Mouse (Mus musculus) CH12.LX (cell line): ENCODE measurements around the gene Stard7. TPM values are rescaled to one million over a fixed set of nuclear protein-coding genes. Genes with fewer than 3 reads are reported as not detected.
A peak's percentile ranks its signal among the peaks of the same experiment; 100 is the strongest.
"Not testable (repeated sequence)": the region's sequence is repeated elsewhere in the genome, so short reads cannot be mapped to it uniquely, and the experiment has no call there.

Experiments used
- DNase-seq: peaks from one replicate; pipeline ENCODE4 v3.0.0-alpha.2; 2013; ENCODE audit errors: extremely low read depth
- H3K27ac ChIP-seq: 2 replicates; pipeline ENCODE4 v1.5.1; 2012; ENCODE audit warnings: low read depth, mild to moderate bottlenecking, control low read depth, moderate library complexity; ENCODE audit not compliant: insufficient read depth
- H3K27me3 ChIP-seq: replicated peaks from 2 replicates; pipeline ENCODE3; 2012; ENCODE audit warnings: inconsistent platforms
- H3K36me3 ChIP-seq, 2 experiments: replicated peaks in 1 of 2; 2 replicates each; pipeline versions ENCODE3 to v1.6.1; 2012; ENCODE audit warnings: inconsistent platforms in 1 of 2, low read length in 1 of 2, mild to moderate bottlenecking in 1 of 2, mixed read lengths in 1 of 2, moderate library complexity in 1 of 2; ENCODE audit not compliant: control insufficient read depth in 1 of 2, insufficient read depth in 1 of 2
- H3K4me1 ChIP-seq, 2 experiments: 2 replicates each; pipeline ENCODE4 v1.6.1; 2012; ENCODE audit warnings: inconsistent platforms in 1 of 2, moderate library complexity in 1 of 2; ENCODE audit not compliant: insufficient read depth in 2 of 2, control insufficient read depth in 1 of 2
- H3K4me2 ChIP-seq: 2 replicates; pipeline ENCODE4 v1.6.1; 2012; ENCODE audit warnings: low read depth, mild to moderate bottlenecking, control low read depth; ENCODE audit not compliant: poor library complexity, insufficient read depth, severe bottlenecking
- H3K4me3 ChIP-seq, 3 experiments: fragments of 150-350 bp in 1 of 3; sonication (generic) in 1 of 3; replicated peaks in 1 of 3; 2 replicates each; pipeline versions ENCODE3 to v1.5.1; 2011 to 2012; ENCODE audit warnings: low read depth in 2 of 3, low read length in 2 of 3, mild to moderate bottlenecking in 2 of 3, moderate library complexity in 2 of 3, control low read depth in 1 of 3, improper control_type of control experiment in 1 of 3, inconsistent platforms in 1 of 3, mixed read lengths in 1 of 3; ENCODE audit not compliant: poor library complexity in 1 of 3
- H3K79me2 ChIP-seq: replicated peaks from 2 replicates; pipeline ENCODE4 v1.6.1; 2012; ENCODE audit warnings: mild to moderate bottlenecking, moderate library complexity; ENCODE audit not compliant: control insufficient read depth, poor library complexity, insufficient read depth, severe bottlenecking; ENCODE audit errors: extremely low read depth
- H3K9ac ChIP-seq: 2 replicates; pipeline ENCODE4 v1.6.1; 2012; ENCODE audit warnings: low read depth, mild to moderate bottlenecking, control low read depth, moderate library complexity; ENCODE audit not compliant: insufficient read depth
- H3K9me3 ChIP-seq: replicated peaks from 2 replicates; pipeline ENCODE3; 2012; ENCODE audit warnings: low read length, inconsistent platforms, mixed read lengths
- BHLHE40 ChIP-seq: IDR thresholded peaks from 2 replicates; pipeline ENCODE4 v1.6.1; 2011; ENCODE audit warnings: mild to moderate bottlenecking, low read depth, low read length, improper control_type of control experiment
- CHD1 ChIP-seq: IDR thresholded peaks from 2 replicates; pipeline ENCODE4 v1.6.1; 2012; ENCODE audit warnings: low read depth, low read length, improper control_type of control experiment, inconsistent platforms
- ELF1 ChIP-seq: IDR thresholded peaks from 2 replicates; pipeline ENCODE4 v1.6.1; 2014; ENCODE audit warnings: low read depth, mild to moderate bottlenecking, inconsistent platforms, low read length, improper control_type of control experiment
- EP300 ChIP-seq: IDR thresholded peaks from 2 replicates; pipeline ENCODE4 v1.6.1; 2011; ENCODE audit warnings: low read length, improper control_type of control experiment
- HCFC1 ChIP-seq: IDR thresholded peaks from 2 replicates; pipeline ENCODE4 v1.6.1; 2012; ENCODE audit warnings: low read depth, mild to moderate bottlenecking, inconsistent platforms, low read length, improper control_type of control experiment
- IRF4 ChIP-seq: IDR thresholded peaks from 2 replicates; pipeline ENCODE4 v1.6.1; 2014; ENCODE audit warnings: low read depth, mild to moderate bottlenecking, inconsistent platforms, low read length, improper control_type of control experiment
- JUN ChIP-seq: IDR thresholded peaks from 2 replicates; pipeline ENCODE4 v1.6.1; 2011; ENCODE audit warnings: low read depth, mild to moderate bottlenecking, low read length, improper control_type of control experiment, moderate library complexity; ENCODE audit not compliant: insufficient read depth
- KAT2A ChIP-seq: IDR thresholded peaks from 2 replicates; pipeline ENCODE4 v1.6.1; 2012; ENCODE audit warnings: low read length, improper control_type of control experiment, inconsistent platforms; ENCODE audit not compliant: insufficient replicate concordance
- MAFK ChIP-seq: IDR thresholded peaks from 2 replicates; pipeline ENCODE4 v1.6.1; 2011; ENCODE audit warnings: low read length, improper control_type of control experiment; ENCODE audit not compliant: insufficient replicate concordance
- MAX ChIP-seq: IDR thresholded peaks from 2 replicates; pipeline ENCODE4 v1.6.1; 2011; ENCODE audit warnings: low read length, improper control_type of control experiment
- MAZ ChIP-seq: IDR thresholded peaks from 2 replicates; pipeline ENCODE4 v1.6.1; 2012; ENCODE audit warnings: low read depth, mild to moderate bottlenecking, inconsistent platforms, low read length, improper control_type of control experiment, moderate library complexity
- MEF2A ChIP-seq: IDR thresholded peaks from 2 replicates; pipeline ENCODE4 v1.6.1; 2014; ENCODE audit warnings: low read depth, mild to moderate bottlenecking, inconsistent platforms, low read length, improper control_type of control experiment, borderline replicate concordance
- MXI1 ChIP-seq: IDR thresholded peaks from 2 replicates; pipeline ENCODE4 v1.6.1; 2011; ENCODE audit warnings: mild to moderate bottlenecking, low read depth, low read length, improper control_type of control experiment
- NRF1 ChIP-seq: IDR thresholded peaks from 2 replicates; pipeline ENCODE4 v1.6.1; 2014; ENCODE audit warnings: low read depth, mild to moderate bottlenecking, inconsistent platforms, low read length, improper control_type of control experiment, moderate library complexity
- POLR2A ChIP-seq: IDR thresholded peaks from 2 replicates; pipeline ENCODE4 v1.6.1; 2011; ENCODE audit warnings: low read depth, mild to moderate bottlenecking, improper control_type of control experiment, low read length
- POLR2AphosphoS2 ChIP-seq: IDR thresholded peaks from 2 replicates; pipeline ENCODE4 v1.6.1; 2011; ENCODE audit warnings: low read depth, low read length, improper control_type of control experiment
- SIN3A ChIP-seq: IDR thresholded peaks from 2 replicates; pipeline ENCODE4 v1.6.1; 2012; ENCODE audit warnings: low read length, improper control_type of control experiment, inconsistent platforms
- SMC3 ChIP-seq: IDR thresholded peaks from 2 replicates; pipeline ENCODE4 v1.6.1; 2011; ENCODE audit warnings: low read depth, low read length, improper control_type of control experiment
- TBP ChIP-seq: conservative IDR thresholded peaks from 2 replicates; pipeline ENCODE4 v1.6.1; 2011; ENCODE audit warnings: low read depth, low read length, improper control_type of control experiment
- UBTF ChIP-seq: IDR thresholded peaks from 2 replicates; pipeline ENCODE4 v1.6.1; 2012; ENCODE audit warnings: low read depth, mild to moderate bottlenecking, inconsistent platforms, low read length, improper control_type of control experiment, moderate library complexity
- USF2 ChIP-seq: conservative IDR thresholded peaks from 2 replicates; pipeline ENCODE4 v1.6.1; 2011; ENCODE audit warnings: low read depth, low read length, improper control_type of control experiment
- ZC3H11A ChIP-seq: IDR thresholded peaks from 2 replicates; pipeline ENCODE4 v1.6.1; 2012; ENCODE audit warnings: low read depth, mild to moderate bottlenecking, inconsistent platforms, low read length, improper control_type of control experiment
- ZKSCAN1 ChIP-seq: IDR thresholded peaks from 2 replicates; pipeline ENCODE4 v1.6.1; 2012; ENCODE audit warnings: low read depth, inconsistent platforms, low read length, improper control_type of control experiment, borderline replicate concordance
- ZNF384 ChIP-seq: IDR thresholded peaks from 2 replicates; pipeline ENCODE4 v1.6.1; 2012; ENCODE audit warnings: low read depth, low read length, improper control_type of control experiment, inconsistent platforms
- dilution Hi-C: fragments of 300-500 bp; cut with MboI; formaldehyde crosslinking; loops from 2 replicates; pipeline ENCODE4 v1.14.3; 2020; ENCODE audit warnings: low sequenced_read_pairs; ENCODE audit not compliant: extremely low pct_unique_long_range_greater_than_20kb, extremely low pct_ligation_motif_present
- in situ Hi-C: fragments of 300-500 bp; cut with MboI; formaldehyde crosslinking; loops from 3 replicates; pipeline ENCODE4 v1.14.3; 2019; ENCODE audit warnings: low sequenced_read_pairs, low pct_ligation_motif_present, low pct_unique_long_range_greater_than_20kb, mixed read lengths
- polyA plus RNA-seq: library from polyadenylated mRNA; unstranded; fragments of >175 nt; gene quantifications from 2 replicates; pipeline ENCODE4 v1.2.1, GENCODE M21; 2012; ENCODE audit warnings: low read depth; ENCODE audit not compliant: insufficient read length
- total RNA-seq, 2 experiments: library from RNA; depleted of rRNA; stranded (reverse); fragments of 300-350 nt in 1 of 2; fragments of >200 nt in 1 of 2; gene quantifications; 2 replicates each; pipeline ENCODE4 v1.2.3; 2012 to 2014

Gene Stard7
- total and polyA plus RNA-seq, 3 experiments, result 69.0 to 122 (median 80.6) TPM

- peaks cover 0 to 23% of the 10 kb centered on the region in 2 experiments for H3K36me3 ChIP-seq
- dilution Hi-C loops, result no loop called here
- peak overlapping the region; percentile 75 for H3K9ac ChIP-seq
- TF ChIP-seq BHLHE40, result no peak
- 0 out of 2 replicates have a peak, but pooled peaks have one; percentile 21 for TF ChIP-seq HCFC1
- TF ChIP-seq MXI1, result peak; percentile 50; the same call in 1 of the 2 replicates
- no peak for TF ChIP-seq POLR2A
- TF ChIP-seq MAX, result no peak
- no peak for TF ChIP-seq CHD1
- TF ChIP-seq MAZ, result no peak
- peak; percentile 64; the same call in 1 of the 2 replicates for TF ChIP-seq SIN3A
- no peak for TF ChIP-seq USF2
- no peak for TF ChIP-seq ZNF384
- TF ChIP-seq MEF2A, result peak; percentile 28; the same call in 1 of the 2 replicates
- no peak for TF ChIP-seq UBTF
- TF ChIP-seq MAFK, result no peak
- TF ChIP-seq, all 38 proteins: peak for 4
- peak; percentile 39 for DNase-seq
- peaks cover 3 to 42% of the 10 kb centered on the region in 2 experiments; a peak in 3 of 4 replicates for H3K4me1 ChIP-seq
- H3K4me2 ChIP-seq, result peak overlapping the region; percentile 95
- H3K79me2 ChIP-seq, result peaks cover 46% of the 10 kb centered on the region
- no peaks in the 10 kb centered on the region for H3K27me3 ChIP-seq
- no peaks in the 10 kb centered on the region for H3K9me3 ChIP-seq
- 0 out of 2 replicates have a peak overlapping the region, but pooled peaks have one; percentile 11 for H3K27ac ChIP-seq
- in situ Hi-C loops, result no loop called here
- H3K4me3 ChIP-seq, result peak overlapping the region; percentile 64 to 95 (median 94)
Observed at GRCm38 (mm10) chr2:127271042-127271515, 1.1 kb downstream of the Stard7 start.

GRCm38 (mm10) chr2:127272049-127272448 lies 2.0 kb downstream of the Stard7 start:
- DNase-seq, H3K27ac ChIP-seq, H3K9me3 ChIP-seq, dilution Hi-C loops, H3K9ac ChIP-seq, in situ Hi-C loops, H3K4me2 ChIP-seq: not testable (repeated sequence)
- peaks cover 53% of the 10 kb centered on the region for H3K79me2 ChIP-seq
- H3K36me3 ChIP-seq, result peaks cover 0 to 20% of the 10 kb centered on the region in 2 experiments
- peaks cover 3 to 44% of the 10 kb centered on the region in 2 experiments; a peak in 3 of 4 replicates for H3K4me1 ChIP-seq
- TF ChIP-seq TBP, result 0 out of 2 replicates have a peak, but pooled peaks have one; percentile 37
- TF ChIP-seq, all 38 proteins: peak for 1; not testable (repeated sequence) for 37
- not testable (repeated sequence) for H3K27me3 ChIP-seq
- peak overlapping the region in 1 of 3 experiments; percentile 64 for H3K4me3 ChIP-seq

GRCm38 (mm10) chr2:127272806-127273205 lies 2.8 kb downstream of the Stard7 start:
- in situ Hi-C loops, result no loop called here
- Histone ChIP-seq H3K4me2 (no peak overlapping the region), H3K27ac (no peak overlapping the region), H3K79me2 (peaks cover 53% of the 10 kb centered on the region), H3K4me1 (peaks cover 3 to 44% of the 10 kb centered on the region in 2 experiments; a peak in 3 of 4 replicates), H3K27me3 (no peaks in the 10 kb centered on the region), H3K4me3 (no peak overlapping the region), H3K9me3 (no peaks in the 10 kb centered on the region), H3K36me3 (peaks cover 0 to 14% of the 10 kb centered on the region in 2 experiments), H3K9ac (no peak overlapping the region)
- dilution Hi-C loops, result no loop called here
- no peak for DNase-seq
- TF ChIP-seq ELF1 (no peak), IRF4 (no peak), SMC3 (no peak), MEF2A (no peak), CHD1 (no peak), MAFK (no peak), SIN3A (no peak), EP300 (no peak), KAT2A (no peak), POLR2AphosphoS2 (no peak), UBTF (no peak), JUN (no peak), HCFC1 (no peak), ZNF384 (no peak), TBP (no peak), NRF1 (no peak), ZKSCAN1 (no peak), ZC3H11A (no peak)
